Mouse (Mus musculus) erythroid progenitor cell, adult 5-6 weeks (primary cell): ENCODE data around the gene Acvr1. TPM values are rescaled to one million over a fixed set of nuclear protein-coding genes. Genes with fewer than 3 reads are reported as not detected.

Experiments used
- ATAC-seq: replicated peaks from 2 replicates; pipeline ENCODE4 v1.8.0; 2016; ENCODE audit warnings: moderate number of reproducible peaks, mild to moderate bottlenecking, moderate TSS enrichment, inconsistent platforms; ENCODE audit not compliant: poor library complexity, low FRiP score, severe bottlenecking
- total RNA-seq, 2 experiments: library from RNA; stranded (forward) in 1 of 2; stranded (reverse) in 1 of 2; fragments of 150-400 nt in 1 of 2; fragments of 186-747, 209-891 nt in 1 of 2; gene quantifications; 2 replicates each; pipeline versions ENCODE4 v1.2.3 to v1.2.4; 2015 to 2017; ENCODE audit warnings: low replicate concordance in 2 of 2

Acvr1 gene
- total RNA-seq, 2 experiments from 2014 or later: 3.4 TPM; not detected in 1

DNA sequence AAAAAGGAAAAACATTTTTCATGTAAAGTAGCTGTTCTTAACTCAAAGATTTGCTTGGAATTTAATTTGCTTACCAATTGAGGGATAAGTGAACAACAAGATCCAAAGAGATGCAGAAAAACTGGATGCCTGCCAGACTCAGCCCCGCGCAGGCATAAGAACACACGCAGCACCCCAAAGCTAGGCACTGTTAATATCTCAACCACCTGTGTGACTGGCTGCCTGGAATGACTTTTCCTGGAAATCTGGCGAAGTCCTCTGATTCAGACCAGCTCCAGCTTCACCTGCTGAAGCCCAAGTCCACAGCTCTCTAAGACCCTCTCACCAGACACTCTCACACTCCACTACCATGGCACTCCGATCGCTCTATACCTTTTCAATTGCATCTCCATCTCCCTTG is 42.6 kb downstream of the Acvr1 start:
- ATAC-seq: no peak

DNA sequence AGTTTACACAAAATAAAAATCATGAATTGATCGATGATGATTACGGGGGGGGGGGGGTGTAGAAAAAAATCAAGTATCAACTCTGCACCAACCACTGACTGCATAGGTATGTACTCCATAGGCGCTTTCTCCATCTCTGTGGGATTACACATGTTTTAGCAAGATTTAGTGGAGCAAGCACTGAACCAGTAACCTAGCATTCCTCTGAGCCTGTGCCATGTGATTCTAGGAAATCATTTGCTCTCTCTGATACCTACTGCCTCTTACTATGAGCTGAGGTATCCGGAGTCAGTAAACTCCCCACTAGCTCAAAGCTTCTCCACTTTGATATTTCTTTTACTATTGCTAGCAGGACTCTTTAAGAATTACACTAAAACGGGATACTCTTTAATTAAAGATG is 43.1 kb downstream of the Acvr1 start:
- ATAC-seq: no peak

DNA sequence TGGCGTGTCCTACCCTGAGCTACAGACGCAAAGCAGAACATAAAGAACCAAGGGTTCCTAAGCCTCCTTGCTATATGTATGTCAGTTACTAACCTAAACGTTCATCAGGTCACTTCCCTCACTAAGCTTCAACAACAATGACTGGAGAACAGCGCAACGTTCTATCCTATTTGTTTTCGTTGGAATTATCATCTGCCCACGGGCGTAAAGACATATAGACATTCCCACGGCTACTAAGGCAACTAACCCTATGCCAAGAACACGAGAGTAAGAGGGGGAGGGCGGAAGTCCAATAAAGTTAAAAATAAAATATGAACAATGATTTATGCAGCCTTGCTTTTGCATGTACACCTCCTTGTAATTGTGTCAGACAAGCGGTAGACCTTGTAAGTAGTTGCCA is 43.9 kb downstream of the Acvr1 start:
- no peak for ATAC-seq

DNA sequence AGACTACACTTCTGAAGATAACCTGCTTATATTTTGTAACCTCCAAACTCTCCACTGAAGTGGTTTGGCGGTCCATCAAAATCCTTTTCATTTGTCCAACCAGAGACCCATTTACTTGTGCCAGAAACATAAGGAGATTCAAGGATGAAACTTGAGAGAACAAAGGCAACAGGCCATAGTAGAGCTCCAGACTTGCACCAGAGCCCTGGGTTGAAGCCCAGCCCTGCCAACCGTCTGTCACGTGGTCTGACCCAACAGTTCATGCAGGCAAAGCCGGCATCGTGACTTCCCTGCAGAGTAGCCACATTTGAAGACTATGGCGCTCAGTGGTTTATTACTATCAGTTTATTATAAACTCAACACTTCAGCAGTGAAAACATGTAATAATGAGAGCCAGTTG is 45.3 kb downstream of the Acvr1 start:
- ATAC-seq: no peak

DNA sequence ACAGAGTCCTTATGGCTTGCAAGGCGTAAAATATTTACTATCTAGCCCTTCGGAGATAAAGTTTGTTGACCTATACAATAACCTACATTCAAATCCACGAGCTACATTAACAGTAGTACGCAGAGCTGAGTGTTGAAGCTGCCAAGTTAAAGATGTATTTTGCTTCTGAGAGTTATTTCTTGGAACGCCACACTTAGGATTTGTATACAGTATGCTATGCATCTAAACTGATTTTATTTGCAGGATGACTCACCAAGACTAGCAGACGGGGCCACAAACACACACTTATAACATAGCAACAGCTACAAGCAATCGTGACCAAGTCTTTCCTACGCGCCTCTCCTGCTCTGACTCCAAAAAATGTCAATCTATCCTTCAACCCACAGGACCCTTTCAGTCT is 46.2 kb downstream of the Acvr1 start:
- no peak for ATAC-seq

DNA sequence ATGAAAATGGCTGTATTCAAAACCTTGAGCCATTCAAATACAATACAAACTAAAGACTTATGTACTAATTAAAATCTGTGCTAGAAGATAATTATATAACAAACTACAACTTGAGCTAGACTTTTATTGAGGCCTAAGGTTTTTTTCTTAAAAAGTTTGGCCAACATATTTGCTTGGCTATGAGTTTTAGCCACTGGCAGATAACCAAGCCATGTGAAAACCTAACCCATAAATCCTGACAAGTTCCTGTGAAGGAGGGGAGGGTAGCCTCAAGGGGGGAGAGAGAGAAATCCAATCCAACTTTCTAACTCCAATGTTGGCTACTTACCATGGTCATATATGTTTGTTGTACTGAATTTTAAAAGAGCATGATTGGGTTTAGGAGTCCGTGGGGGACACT is 48.4 kb downstream of the Acvr1 start:
- ATAC-seq: no peak

DNA sequence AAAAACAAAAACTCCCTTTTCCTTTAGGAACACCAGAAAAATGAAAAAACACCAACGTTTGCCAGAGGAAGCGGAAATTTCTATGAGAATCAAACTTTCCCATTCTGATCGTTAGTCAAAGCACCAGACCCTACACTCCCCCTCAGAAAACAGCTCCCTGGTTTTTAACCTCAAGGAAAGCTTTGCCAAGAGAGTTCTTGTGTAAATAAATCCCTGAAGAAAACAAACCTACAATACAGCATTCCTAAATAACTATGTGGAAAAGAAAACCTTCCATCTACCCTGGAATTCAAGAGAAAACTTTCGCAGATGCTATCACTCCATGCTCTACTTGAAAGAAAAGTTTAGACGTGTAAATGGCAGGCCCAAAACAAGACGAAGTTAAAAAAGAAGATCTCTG is 50.0 kb downstream of the Acvr1 start:
- ATAC-seq: no peak

DNA sequence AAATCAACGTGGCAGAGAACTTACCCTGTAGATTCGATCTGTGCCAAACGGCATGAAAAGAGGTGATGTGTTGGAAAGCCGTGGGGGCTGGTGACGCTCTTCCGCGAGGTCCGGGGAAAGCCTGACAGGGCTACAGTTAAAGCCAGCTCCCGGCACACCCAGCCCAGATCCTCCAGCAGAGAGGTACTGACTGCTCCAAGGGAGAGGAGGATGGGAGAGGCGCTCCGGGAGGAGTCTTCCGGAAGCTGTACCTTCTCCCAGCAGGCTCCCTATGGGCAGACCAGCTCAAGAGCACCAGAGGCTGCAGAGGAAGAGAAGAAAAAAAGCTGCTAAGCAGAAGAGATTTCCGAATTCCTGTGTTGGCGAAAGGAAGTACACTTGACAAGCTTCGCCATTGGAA is 51.0 kb downstream of the Acvr1 start:
- no peak for ATAC-seq

DNA sequence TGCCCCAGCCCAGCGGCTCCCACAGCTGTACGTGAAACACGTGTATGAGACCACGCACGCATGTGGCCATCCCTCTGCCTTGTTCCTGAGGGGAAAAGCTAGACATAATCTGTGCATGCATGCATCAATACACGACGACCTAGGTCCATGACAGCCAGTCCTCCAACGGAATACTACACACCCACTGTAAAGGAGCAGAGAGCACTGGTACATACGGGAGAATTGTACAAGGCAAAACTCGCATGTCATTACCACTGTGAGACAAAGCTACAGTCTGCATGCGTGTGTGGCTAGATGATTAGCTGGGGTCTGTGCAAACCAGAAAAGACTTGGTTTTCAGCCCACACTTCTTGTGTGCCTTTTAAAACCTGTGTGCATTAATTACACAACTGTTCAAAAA is 52.5 kb downstream of the Acvr1 start:
- ATAC-seq: no peak

DNA sequence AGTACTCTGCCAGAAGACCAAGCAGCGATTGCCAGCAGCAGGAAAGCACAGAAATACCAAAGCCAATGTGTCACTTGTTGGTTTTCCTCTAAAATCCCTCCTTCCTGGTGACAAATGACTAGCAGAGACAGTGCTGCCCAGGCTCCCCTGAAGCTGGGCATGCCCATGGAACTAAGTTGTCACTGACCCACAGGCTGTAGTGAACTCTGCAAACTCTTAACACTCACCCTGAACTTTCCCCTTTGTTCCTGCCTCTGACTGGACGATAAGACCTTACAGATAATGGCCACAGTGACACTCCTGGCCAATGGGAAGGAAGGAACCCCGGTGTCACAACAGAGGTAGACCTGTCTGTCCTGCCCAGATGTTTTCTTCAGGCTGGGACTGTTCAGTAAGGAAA is 53.7 kb downstream of the Acvr1 start:
- ATAC-seq: no peak

DNA sequence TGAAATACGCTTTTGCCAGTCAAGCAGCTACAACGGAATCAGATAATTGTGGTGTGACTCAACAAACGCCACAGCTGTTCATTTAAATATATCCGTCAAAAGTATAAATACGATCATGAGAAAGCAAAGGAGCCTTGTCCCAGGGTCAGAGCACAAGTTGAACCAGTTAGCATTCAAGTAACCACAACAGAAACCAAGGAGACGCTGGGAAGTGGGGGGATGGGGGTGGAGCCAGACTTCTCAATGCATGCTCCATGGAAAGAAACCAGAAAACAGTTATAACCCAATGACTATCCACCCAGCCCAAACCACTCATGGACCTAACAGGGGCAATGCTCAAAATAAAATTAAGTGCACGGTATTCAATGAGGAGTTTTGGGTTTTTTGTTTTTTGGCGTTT is 56.8 kb downstream of the Acvr1 start:
- no peak for ATAC-seq

DNA sequence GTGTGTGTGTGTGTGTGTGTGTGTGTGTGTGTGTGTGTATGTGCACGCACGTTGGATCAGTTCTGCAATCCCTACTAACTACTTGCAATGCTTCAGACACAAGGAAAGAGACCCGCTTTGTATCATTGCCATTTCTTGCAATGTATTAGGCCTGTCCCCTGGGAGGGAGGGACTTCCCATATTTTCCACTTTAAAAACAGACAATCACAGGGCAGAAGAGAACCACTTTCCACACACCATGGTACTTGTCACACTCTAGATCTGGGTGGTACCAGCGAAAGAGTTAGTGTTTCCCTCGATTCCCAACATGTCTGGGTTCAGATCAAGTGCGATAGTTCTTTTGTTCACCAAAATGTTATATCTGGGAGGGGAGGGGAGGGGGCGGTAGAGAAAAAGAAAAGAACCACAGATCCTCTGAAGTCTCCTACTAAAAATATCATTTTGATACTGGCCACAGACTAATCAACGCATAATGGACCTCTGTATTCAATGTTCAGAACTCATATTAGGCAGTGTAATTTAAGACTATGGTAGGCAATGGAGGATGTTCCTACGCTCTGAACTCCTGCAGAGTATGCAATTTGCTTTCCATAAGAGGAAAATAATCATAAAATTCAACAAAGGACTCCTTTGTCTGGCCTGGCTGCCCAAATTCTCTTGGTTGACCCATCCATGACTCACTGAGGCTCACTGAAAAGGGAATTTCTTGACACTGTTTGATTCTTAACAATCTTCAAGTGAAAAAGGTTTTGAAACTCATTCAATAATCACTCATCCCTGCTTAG is 61.5 kb downstream of the Acvr1 start:
- no peak for ATAC-seq

DNA sequence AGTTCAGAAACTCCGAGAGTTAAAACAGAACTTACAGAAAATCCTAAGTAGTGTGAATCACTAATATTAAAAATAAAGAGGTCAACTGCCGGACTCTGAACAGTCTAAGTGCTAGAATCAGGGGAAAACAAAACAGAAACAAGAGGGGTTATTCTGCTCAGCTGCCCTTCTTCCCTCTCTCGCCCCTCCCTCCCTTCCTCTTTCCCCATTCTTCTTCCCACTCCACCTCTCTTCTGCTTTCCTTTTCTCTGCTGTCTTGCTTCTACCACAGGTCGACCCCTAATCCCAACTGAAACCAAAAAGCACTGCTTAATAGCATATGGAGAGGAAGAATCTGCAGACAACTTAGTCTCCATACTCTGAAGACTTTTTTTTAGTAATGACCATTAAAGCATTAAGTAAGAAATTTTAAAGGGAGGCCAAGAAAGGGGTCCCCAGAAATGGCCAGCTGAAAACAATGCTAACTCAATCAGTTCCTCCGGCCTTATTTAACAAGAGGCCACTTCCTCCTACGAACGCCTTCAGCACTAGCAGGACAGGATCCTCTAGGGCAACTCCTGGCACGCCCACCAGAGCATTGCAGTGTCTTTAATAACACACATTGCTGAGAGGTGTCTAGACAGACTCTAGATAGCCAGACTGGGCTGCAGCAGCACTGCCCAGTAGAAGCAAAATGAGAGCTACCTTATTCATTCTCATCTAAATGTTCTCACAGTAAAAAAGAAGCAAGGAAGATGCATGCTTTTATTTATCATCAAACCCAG is 70.1 kb downstream of the Acvr1 start:
- ATAC-seq: no peak

DNA sequence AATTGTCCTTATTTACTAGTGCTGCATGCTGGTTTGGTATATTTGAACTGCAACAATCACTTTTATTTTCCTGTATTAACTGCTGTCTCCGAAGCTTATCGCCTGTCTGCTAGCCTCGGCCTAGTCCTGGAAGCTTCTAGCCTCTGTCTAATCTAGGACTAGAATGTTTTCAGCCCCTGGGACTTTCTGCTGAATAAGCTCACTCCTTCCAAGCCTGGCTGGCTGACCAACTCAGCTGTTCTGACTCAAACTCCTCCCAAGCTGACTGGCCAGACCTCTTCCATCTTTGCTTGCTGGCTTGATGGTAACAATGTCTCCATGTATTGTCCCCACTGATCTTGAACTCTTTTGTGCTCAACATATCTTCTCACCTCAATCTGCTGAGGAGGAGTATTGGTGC is 71.7 kb downstream of the Acvr1 start:
- ATAC-seq: no peak

DNA sequence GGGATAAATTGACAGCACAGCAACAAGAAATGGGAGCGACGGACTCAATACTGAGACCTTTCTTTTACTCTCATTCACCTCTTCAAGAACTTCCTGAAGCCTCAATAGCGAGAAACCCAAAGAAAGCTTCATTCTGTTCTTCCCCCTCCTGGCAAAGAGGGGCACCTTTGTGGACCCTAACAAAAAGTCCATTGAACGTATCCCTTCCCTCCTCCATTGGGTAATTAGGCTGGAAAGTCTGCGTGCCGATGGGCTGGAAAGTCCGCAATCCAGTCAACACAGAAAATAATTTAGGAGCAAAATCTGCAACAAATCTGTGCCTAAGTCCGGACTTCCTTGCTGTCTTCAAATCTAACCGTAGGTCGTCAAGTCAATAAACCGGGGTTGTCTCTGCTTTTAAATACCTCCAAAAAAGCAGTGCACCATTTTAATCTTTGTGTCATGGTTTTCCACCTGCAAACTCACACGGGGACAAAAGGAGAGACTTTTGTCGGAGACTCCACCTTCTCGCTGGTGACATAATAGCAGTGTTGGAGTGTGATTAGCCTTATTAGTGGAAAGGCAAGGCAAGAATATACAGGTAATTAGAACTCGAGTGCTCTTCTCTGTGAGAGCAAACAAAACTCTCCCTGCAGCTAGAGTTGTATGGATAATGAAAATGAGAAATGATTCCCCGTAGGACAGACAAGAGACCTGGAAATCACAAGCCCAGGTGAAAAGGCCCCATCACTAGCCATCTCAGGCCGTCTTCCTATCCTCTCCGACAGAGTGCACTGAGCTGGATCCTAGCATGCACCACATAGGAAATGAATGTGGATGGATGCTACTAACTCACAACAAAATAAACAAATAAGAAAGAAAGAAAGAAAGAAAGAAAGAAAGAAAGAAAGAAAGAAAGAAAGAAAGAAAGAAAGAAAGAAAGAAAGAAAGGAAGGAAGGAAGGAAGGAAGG is 73.0 kb downstream of the Acvr1 start:
- ATAC-seq: no peak

DNA sequence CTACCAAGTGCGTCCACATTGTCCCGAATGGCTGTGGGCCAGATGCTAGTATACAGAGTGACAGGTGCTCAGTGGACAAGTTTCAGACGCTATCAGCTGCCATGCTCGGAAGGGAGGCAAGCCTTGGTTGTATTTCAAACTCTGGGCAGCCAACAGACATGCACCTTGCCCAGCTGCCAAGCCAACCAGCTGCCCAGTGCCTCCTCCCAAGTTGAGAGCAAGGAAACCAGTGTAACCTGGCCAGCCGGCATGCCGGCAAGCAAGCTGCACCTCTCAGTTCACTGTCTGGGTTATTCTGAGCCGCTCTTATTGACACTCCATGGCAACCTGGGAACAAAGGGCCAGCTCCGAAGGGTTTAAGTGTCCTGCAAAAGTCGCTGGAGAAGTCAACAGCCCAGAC is 77.7 kb downstream of the Acvr1 start:
- no peak for ATAC-seq

DNA sequence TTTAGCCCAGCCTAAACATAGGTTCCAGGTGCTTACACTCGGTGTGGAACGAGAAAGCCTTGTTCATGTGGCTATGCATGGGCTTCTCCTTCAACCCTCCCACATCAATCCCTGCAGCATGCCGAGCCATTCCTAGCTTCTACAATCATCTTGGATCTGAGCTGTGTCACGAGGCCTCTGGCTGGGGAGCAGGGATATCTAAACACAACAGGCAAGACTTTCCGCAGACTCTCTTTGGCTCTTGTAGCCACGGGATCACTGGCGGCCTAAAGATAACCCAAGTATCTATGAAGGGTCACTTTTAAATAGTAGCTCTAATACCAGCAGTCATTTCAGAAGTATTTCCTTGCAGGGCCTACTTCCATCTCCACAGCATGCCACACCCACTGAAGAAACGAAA is 78.6 kb downstream of the Acvr1 start:
- no peak for ATAC-seq

DNA sequence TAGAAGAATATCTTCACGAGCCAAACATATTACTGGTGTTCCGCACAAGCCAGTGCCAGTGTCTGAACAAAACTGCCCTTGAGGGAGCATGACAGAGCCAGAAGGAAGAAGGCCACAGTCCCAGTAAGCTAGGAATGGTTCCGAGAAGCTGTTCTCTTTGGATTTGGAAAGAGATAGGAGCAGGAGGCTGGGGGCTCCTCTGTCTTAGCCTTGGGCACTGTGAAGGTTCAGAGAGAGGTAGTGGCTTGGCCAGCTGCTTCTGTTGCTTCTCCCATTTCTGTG is 79.7 kb downstream of the Acvr1 start:
- ATAC-seq: no peak

DNA sequence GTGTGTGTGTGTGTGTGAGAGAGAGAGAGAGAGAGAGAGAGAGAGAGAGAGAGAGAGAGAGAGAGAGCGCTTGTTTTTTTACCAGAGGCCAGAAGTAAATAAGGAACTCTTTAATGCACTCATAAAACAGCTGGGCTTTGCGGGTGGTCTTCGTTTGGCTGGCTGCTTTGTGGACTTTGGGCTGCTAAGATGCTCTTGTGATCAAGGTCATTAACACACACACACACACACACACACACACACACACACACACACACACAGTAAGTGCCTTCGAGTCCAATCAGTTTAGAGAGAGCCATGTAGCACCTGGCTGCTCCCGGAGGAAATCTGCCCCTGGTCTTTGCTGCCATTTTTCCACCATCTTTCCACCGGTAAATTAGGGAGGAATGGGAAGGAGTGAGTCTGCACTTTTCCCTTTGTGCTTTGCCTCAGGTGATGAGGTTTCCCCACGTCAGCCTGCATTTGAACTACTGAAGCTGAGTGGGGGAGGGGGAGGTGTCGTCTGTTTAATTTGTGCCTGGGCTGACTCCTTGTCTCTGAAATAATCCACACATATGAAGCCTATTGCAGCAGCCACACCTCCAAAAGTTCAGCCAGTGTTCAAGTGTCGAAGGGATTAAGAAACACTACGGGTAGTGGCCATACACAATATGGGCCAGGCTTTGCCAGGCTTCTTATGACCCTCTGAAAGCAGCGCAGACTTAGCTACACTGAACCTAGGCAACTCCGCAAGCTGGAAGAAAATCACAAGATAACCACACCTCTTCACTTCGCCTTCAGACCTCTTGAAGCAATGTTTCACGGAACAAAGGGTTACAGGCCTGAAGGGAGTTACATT is 80.3 kb downstream of the Acvr1 start:
- no peak for ATAC-seq

DNA sequence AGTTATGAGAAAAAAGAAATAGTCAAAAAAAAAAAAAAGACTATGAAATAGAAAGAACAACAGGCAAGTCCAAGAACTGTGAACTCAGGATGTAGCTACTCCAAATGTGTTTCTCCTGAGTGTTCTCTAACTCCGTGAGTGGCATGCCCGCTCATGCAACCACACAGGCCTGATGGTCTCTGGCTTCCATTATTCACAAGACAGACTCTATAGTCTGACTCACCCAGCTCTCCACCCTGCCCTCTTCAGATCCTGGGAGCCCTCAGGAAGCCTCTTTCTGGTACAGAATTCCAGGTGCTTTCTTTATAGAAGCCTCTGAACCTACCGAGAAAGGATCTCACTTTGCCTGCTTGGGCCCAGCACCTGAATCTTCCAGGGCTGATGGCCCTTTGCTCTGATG is 81.3 kb downstream of the Acvr1 start:
- ATAC-seq: no peak
